In genomic region chr2:69170395-69171077, GRCm38 (mm10) we compare ENCODE assay signal across 27 mouse cellular contexts. TPM values are rescaled to one million over a fixed set of nuclear protein-coding genes. Genes with fewer than 3 reads are reported as not detected.
A peak's percentile ranks its signal among the peaks of the same experiment; 100 is the strongest.
DNase-seq lines count a peak whose midpoint lies in the region; ATAC-seq lines count a peak whose summit lies in the region.
"Had no signal": no experiment of that assay in that cellular context is flagged by ENCODE, and none has a peak within 500 bp of the region (broad histone marks: within the 10 kb centered on the region; RNA-seq: fewer than 3 reads in every experiment).

No protein-coding gene starts in this region.

- peaks cover 3% of the 10 kb centered on the region; the same call in 1 of the 2 replicates for H3K9me3 ChIP-seq in hindbrain, embryonic 13.5 days
- H3K9me3 ChIP-seq in hindbrain, embryonic 10.5 days = no peaks in the 10 kb centered on the region
- H3K9me3 ChIP-seq in midbrain, embryonic 11.5 days (ENCODE audit: control insufficient read depth, low read length) = no peaks in the 10 kb centered on the region; the same call in 1 of the 2 replicates
- H3K9me3 ChIP-seq in midbrain, embryonic 14.5 days (ENCODE audit: control insufficient read depth, low read length) = peaks cover 3% of the 10 kb centered on the region; the same call in 1 of the 2 replicates
- H3K9me3 ChIP-seq: embryonic facial prominence, embryonic 10.5 days had no signal

- no peaks in the 10 kb centered on the region for H3K36me3 ChIP-seq in hindbrain, embryonic 13.5 days
- no peaks in the 10 kb centered on the region for H3K36me3 ChIP-seq in hindbrain, embryonic 10.5 days
- no peaks in the 10 kb centered on the region for H3K36me3 ChIP-seq in midbrain, embryonic 11.5 days (ENCODE audit: control insufficient read depth, insufficient read depth, low read length)
- no peaks in the 10 kb centered on the region for H3K36me3 ChIP-seq in midbrain, embryonic 14.5 days (ENCODE audit: control insufficient read depth, insufficient read depth, low read length)
- H3K36me3 ChIP-seq: embryonic facial prominence, embryonic 10.5 days had no signal

- no peak overlapping the region for H3K9ac ChIP-seq in hindbrain, embryonic 13.5 days
- H3K9ac ChIP-seq in midbrain, embryonic 11.5 days (ENCODE audit: low read length) = no peak overlapping the region
- no peak overlapping the region for H3K9ac ChIP-seq in midbrain, embryonic 14.5 days (replicated peaks; ENCODE audit: low read length)
- H3K9ac ChIP-seq: liver, postnatal 0 days had no signal

- no peaks in the 10 kb centered on the region for H3K4me1 ChIP-seq in hindbrain, embryonic 13.5 days (replicated peaks)
- H3K4me1 ChIP-seq in hindbrain, embryonic 10.5 days (replicated peaks) = no peaks in the 10 kb centered on the region
- no peaks in the 10 kb centered on the region for H3K4me1 ChIP-seq in midbrain, embryonic 11.5 days (ENCODE audit: control insufficient read depth, insufficient read depth, low read length)
- no peaks in the 10 kb centered on the region for H3K4me1 ChIP-seq in midbrain, embryonic 14.5 days (ENCODE audit: control insufficient read depth, insufficient read depth, low read length)
- H3K4me1 ChIP-seq: embryonic facial prominence, embryonic 10.5 days; megakaryocyte, embryonic 14.5 days had no signal

- WGBS in hindbrain, embryonic 13.5 days = 69% methylated on average over 9 of the region's 9 CpGs
- 84% methylated on average over 9 of the region's 9 CpGs for WGBS in hindbrain, embryonic 10.5 days
- WGBS in midbrain, embryonic 11.5 days = 82% methylated on average over 9 of the region's 9 CpGs
- WGBS in midbrain, embryonic 14.5 days = 70% methylated on average over 9 of the region's 9 CpGs

- H3K27ac ChIP-seq in hindbrain, embryonic 13.5 days = peak overlapping the region; percentile 23; the same call in 1 of the 2 replicates
- H3K27ac ChIP-seq in hindbrain, embryonic 10.5 days = no peak overlapping the region
- no peak overlapping the region for H3K27ac ChIP-seq in midbrain, embryonic 11.5 days (ENCODE audit: low read depth, low read length)
- H3K27ac ChIP-seq in midbrain, embryonic 14.5 days (replicated peaks; ENCODE audit: low read depth, low read length) = no peak overlapping the region
- H3K27ac ChIP-seq: embryonic facial prominence, embryonic 10.5 days had no signal

- H3K4me2 ChIP-seq in hindbrain, embryonic 13.5 days = no peak overlapping the region
- H3K4me2 ChIP-seq in midbrain, embryonic 11.5 days = no peak overlapping the region
- no peak overlapping the region for H3K4me2 ChIP-seq in midbrain, embryonic 14.5 days (ENCODE audit: low read length)

- DNase-seq in hindbrain, embryonic 10.5 days (ENCODE audit: low spot score) = no peak
- peak; percentile 33 for DNase-seq in midbrain, embryonic 11.5 days (ENCODE audit: low spot score, missing footprints)
- no peak for DNase-seq in midbrain, embryonic 14.5 days
- peak; percentile 40 for DNase-seq in mesoderm, embryonic 11.5 days (ENCODE audit: low read depth, low spot score)
- no peak for DNase-seq in adrenal gland, adult (ENCODE audit: inconsistent age in 2 of 2, low spot score in 1 of 2)
- no peak for DNase-seq in left cerebral cortex, adult 18-20 months (ENCODE audit: low spot score in 2 of 2)
- DNase-seq: adrenal gland, postnatal 36 days; cerebellum, adult 18-20 months; cerebellum, postnatal 36 days; gastrocnemius, postnatal 25 days; liver; liver, postnatal 0 days; lung, postnatal 14 days; right cerebral cortex, postnatal 14 days; spleen, adult 18-20 months; thymus, postnatal 36 days had no signal

- H3K4me3 ChIP-seq in hindbrain, embryonic 13.5 days = no peak overlapping the region
- no peak overlapping the region for H3K4me3 ChIP-seq in hindbrain, embryonic 10.5 days
- no peak overlapping the region for H3K4me3 ChIP-seq in midbrain, embryonic 11.5 days (ENCODE audit: low read depth, low read length)
- no peak overlapping the region for H3K4me3 ChIP-seq in midbrain, embryonic 14.5 days (replicated peaks; ENCODE audit: low read depth, low read length)
- H3K4me3 ChIP-seq: embryonic facial prominence, embryonic 10.5 days; megakaryocyte, embryonic 14.5 days had no signal

- ATAC-seq in hindbrain, embryonic 13.5 days (ENCODE audit: low FRiP score) = no peak
- ATAC-seq in midbrain, embryonic 11.5 days (ENCODE audit: low FRiP score) = no peak
- no peak for ATAC-seq in midbrain, embryonic 14.5 days (ENCODE audit: low FRiP score, low TSS enrichment)
- ATAC-seq: liver, postnatal 0 days had no signal

- no peaks in the 10 kb centered on the region for H3K27me3 ChIP-seq in hindbrain, embryonic 13.5 days
- H3K27me3 ChIP-seq in hindbrain, embryonic 10.5 days (ENCODE audit: insufficient read depth, poor library complexity, severe bottlenecking) = no peaks in the 10 kb centered on the region
- no peaks in the 10 kb centered on the region for H3K27me3 ChIP-seq in midbrain, embryonic 11.5 days (ENCODE audit: control insufficient read depth, insufficient read depth, low read length)
- no peaks in the 10 kb centered on the region for H3K27me3 ChIP-seq in midbrain, embryonic 14.5 days (ENCODE audit: control insufficient read depth, insufficient read depth, low read length)

RNA-seq across cellular contexts. Expression of gene Nostrin, which starts 34.9 kb away (rescaled TPM):
- polyA plus RNA-seq in hindbrain, embryonic 13.5 days (2015; fragmentation: Nextera tagmentation; extraction: Ambion mirVana) = 0.71 and 1.1 TPM in 2 replicates
- 0.41 and 0.75 TPM in 2 replicates for polyA plus RNA-seq in hindbrain, embryonic 10.5 days (2016; fragmentation: Nextera tagmentation; extraction: Ambion mirVana)
- polyA plus RNA-seq in midbrain, embryonic 11.5 days (2014; fragmentation: Nextera tagmentation; extraction: Ambion mirVana) = 0.77 and 1.2 TPM in 2 replicates
- 0.94 and 1.4 TPM in 2 replicates for polyA plus RNA-seq in midbrain, embryonic 14.5 days (2014; fragmentation: Nextera tagmentation; extraction: Ambion mirVana)
- 1 to 10 TPM; 5.0 TPM for total RNA-seq in left cerebral cortex, adult 18-20 months (2021)

RNA-seq across cellular contexts. Expression of gene Spc25, which starts 35.5 kb away (rescaled TPM):
- polyA plus RNA-seq in hindbrain, embryonic 13.5 days (2015; fragmentation: Nextera tagmentation; extraction: Ambion mirVana) = 44.9 and 50.3 TPM in 2 replicates
- 223 and 229 TPM in 2 replicates for polyA plus RNA-seq in hindbrain, embryonic 10.5 days (2016; fragmentation: Nextera tagmentation; extraction: Ambion mirVana)
- 276 and 289 TPM in 2 replicates for polyA plus RNA-seq in midbrain, embryonic 11.5 days (2014; fragmentation: Nextera tagmentation; extraction: Ambion mirVana)
- 24.0 and 49.9 TPM in 2 replicates for polyA plus RNA-seq in midbrain, embryonic 14.5 days (2014; fragmentation: Nextera tagmentation; extraction: Ambion mirVana)
- under 1 TPM; 0.81 to 0.91 TPM for total RNA-seq in left cerebral cortex, adult 18-20 months (2021)

RNA-seq across cellular contexts. Expression of gene G6pc2, which starts 40.3 kb away (rescaled TPM):
- polyA plus RNA-seq in hindbrain, embryonic 13.5 days (2015; fragmentation: Nextera tagmentation; extraction: Ambion mirVana) = 0.14 and 0.31 TPM in 2 replicates
- not detected in 2 replicates for polyA plus RNA-seq in hindbrain, embryonic 10.5 days (2016; fragmentation: Nextera tagmentation; extraction: Ambion mirVana)
- polyA plus RNA-seq in midbrain, embryonic 11.5 days (2014; fragmentation: Nextera tagmentation; extraction: Ambion mirVana) = not detected in 2 replicates
- 0.20 and 0.28 TPM in 2 replicates for polyA plus RNA-seq in midbrain, embryonic 14.5 days (2014; fragmentation: Nextera tagmentation; extraction: Ambion mirVana)
- total RNA-seq in left cerebral cortex, adult 18-20 months (2021) = not detected
- total RNA-seq: adrenal gland, postnatal 36 days; gastrocnemius, postnatal 25 days; layer of hippocampus, postnatal 25 days; left cerebral cortex, postnatal 36 days; midbrain, postnatal 0 days; neutrophil, adult 5-6 weeks had no signal
- polyA plus RNA-seq: embryonic facial prominence, embryonic 10.5 days; forebrain, embryonic 11.5 days; heart, postnatal 0 days; large intestine, adult 2 months; liver, postnatal 0 days; stomach, embryonic 14.5 days had no signal

Comparison
In these comparisons a context has a peak if more than half of its experiments do, and no peak if none do; other contexts are left out.
1. DNase-seq: peak in midbrain, embryonic 11.5 days (single experiment) and mesoderm, embryonic 11.5 days (single experiment); none in hindbrain, embryonic 10.5 days (single experiment), midbrain, embryonic 14.5 days (single experiment), adrenal gland, adult (0 of 2) and left cerebral cortex, adult 18-20 months (0 of 2).